Mouse (Mus musculus) gastrocnemius, postnatal 10 days (tissue): Measurements from ENCODE around the gene Klc3. TPM values are rescaled to one million over a fixed set of nuclear protein-coding genes. Genes with fewer than 3 reads are reported as not detected.

Source experiments
- DNase-seq: peaks from one replicate; pipeline ENCODE4 v3.0.0; 2021; ENCODE audit warnings: mixed read lengths
- total RNA-seq, 2 experiments: library from RNA; stranded (reverse); gene quantifications; 2 replicates each; pipeline ENCODE4 v1.2.3; 2021

Gene Klc3
- total RNA-seq, 2 experiments from 2014 or later, result 0.12 to 0.18 TPM

DNA sequence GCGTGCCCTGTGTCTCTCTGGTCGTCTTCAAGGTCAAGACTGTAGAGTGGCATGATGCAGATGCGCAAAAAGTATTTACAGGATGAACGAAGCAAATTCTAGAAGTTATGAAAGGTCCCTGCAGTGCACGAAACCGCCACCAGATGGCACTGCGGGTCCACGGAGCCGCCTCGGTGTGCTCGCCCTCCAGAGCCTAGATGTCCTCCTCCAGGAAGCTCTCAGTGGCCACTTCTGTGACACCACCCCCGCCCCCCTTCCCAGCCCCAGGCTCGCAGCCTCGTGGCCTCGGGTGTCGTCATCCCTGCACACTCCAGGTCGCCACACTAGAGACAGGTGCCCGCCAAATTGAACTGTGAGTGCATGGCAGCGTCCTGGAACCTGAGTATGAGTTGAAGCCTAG lies 1.5 kb upstream of the Klc3 start:
- DNase-seq, result peak; percentile 87

DNA sequence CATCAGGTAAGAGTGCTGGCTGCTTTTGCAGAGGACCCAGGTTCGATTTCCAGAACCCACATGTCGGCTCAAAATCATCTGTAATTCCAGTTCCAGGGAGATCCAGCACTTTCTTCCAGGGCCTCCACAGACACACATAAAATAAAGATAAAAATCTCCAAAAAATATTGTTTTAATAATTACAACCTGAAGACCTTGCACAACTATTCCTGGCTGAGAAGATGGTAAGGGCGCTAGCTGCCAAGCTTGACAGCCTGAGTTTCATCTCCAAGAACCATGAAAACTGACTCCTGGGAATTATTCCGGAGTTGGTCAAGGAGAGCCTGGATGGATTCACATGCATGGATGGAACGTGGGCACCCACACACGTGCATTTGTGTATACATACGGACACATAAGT lies 572 bp upstream of the Klc3 start, which contains the start of gene Ckm:
Gene Ckm, plus strand, starts transcription at position 301 of the 400 bp plus-strand sequence.
- DNase-seq, result no peak

- DNase-seq, result no peak
Measured at GRCm38 (mm10) chr7:19402535-19403112, 1.3 kb downstream of the Klc3 start.

- DNase-seq, result no peak
Measured at GRCm38 (mm10) chr7:19400946-19401345, 3.0 kb downstream of the Klc3 start.

DNA sequence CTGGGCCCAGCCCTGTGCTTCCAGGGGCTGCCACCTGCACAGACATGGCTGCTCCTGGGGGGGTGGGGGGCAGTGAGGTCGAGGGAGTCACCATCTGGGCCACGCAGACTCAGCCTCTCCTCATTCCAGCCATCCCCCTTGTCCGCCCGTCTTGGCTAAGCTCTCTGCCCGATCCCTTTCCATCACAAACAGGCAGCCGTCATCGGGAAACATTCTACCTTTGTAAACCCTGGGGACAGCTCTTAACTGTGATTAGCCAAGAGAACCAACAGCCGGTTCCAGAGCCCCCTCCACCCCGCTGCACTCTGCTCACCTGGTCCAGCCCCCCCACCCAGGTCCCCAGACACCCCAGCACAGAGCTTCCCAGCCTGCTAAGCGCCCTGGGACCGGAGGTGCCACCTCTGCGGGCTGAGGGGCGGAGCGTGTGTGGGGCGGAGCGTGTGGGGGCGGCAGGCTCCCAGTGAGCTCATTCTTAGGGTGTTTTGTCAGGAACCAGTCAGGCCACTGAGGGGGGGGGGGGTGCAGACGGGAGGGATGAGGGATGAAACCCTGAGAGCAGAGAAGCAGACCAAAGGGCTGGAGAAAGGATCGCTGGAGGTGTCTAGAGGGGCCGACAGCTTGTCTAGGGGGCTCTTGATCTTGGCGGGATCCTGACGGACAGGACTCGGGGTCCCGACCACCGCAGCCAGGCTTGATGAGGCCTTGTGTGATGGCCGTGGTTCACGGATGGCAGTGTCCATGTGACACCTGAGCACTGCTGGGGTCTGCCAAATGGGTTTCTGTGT lies 4.2 kb downstream of the Klc3 start:
- DNase-seq, result no peak

- DNase-seq, result no peak
Measured at GRCm38 (mm10) chr7:19394484-19394883, 9.4 kb downstream of the Klc3 start.

- DNase-seq, result no peak
Measured at GRCm38 (mm10) chr7:19388699-19389413, 15.0 kb downstream of the Klc3 start.

- DNase-seq, result no peak
Measured at GRCm38 (mm10) chr7:19383708-19384107, 20.2 kb downstream of the Klc3 start.

DNA sequence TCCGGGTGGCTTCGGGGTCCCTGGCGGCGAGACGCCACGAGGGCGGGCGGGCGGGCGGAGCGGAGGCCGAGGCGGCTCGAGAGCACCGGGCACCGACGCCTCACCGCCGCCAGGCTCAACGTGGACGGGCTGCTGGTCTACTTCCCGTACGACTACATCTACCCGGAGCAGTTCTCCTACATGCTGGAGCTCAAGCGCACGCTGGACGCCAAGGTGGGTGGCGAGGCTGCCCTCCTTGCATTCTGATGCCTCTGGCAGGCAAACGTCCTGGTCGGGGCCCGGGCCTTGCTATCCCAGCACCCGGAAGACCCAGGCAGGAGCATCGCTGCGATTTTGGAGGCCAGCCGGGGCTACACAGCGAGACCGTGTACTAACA lies 21.8 kb downstream of the Klc3 start:
- DNase-seq, result peak; percentile 37

DNA sequence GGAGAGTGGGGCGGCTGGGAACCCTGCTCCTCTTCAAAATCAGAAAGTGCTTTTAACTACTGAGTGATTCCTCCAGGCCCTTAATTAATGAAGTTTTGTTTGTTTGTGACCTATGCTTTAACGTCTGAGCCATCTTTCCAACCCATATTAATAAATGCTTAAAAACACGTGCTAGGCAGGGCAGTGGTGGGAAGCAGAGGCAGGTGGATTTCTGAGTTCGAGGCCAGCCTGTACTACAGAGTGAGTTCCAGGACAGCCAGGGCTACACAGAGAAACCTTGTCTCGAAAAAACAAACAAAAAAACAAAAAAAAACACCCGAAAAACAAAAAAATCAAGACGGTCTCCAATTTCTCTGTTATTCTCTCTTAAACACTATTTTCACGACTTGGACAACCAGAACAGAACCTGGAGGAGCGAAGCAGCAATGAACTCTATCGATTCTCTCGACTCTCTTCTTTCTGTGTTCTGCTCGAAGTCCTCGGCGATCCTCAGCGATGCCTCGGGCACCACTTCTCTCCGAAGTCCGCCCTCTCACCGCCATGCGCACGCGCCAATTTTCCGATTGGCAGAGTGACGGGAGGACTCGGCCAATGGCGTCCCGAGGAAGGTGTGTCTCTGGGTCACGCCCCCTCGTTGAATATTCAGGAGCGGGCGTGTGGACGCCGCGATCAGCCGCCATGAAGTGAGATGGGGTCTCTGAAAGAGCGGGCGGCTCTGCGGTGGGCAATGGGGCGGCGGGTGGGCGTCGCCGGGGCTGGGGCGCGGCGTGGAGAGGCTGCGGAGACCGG lies 22.3 kb downstream of the Klc3 start, which contains the start of gene Ercc2:
Gene Ercc2, plus strand, starts transcription at position 634 of the 789 bp plus-strand sequence.
- peak; percentile 99 for DNase-seq

GRCm38 (mm10) chr7:19378049-19378448 lies 25.9 kb downstream of the Klc3 start:
- DNase-seq, result no peak

- DNase-seq, result no peak
Measured at GRCm38 (mm10) chr7:19376019-19376418, 27.9 kb downstream of the Klc3 start.

GRCm38 (mm10) chr7:19375368-19375767 lies 28.5 kb downstream of the Klc3 start:
- no peak for DNase-seq

- DNase-seq, result no peak
Measured at GRCm38 (mm10) chr7:19373367-19373766, 30.5 kb downstream of the Klc3 start.

DNA sequence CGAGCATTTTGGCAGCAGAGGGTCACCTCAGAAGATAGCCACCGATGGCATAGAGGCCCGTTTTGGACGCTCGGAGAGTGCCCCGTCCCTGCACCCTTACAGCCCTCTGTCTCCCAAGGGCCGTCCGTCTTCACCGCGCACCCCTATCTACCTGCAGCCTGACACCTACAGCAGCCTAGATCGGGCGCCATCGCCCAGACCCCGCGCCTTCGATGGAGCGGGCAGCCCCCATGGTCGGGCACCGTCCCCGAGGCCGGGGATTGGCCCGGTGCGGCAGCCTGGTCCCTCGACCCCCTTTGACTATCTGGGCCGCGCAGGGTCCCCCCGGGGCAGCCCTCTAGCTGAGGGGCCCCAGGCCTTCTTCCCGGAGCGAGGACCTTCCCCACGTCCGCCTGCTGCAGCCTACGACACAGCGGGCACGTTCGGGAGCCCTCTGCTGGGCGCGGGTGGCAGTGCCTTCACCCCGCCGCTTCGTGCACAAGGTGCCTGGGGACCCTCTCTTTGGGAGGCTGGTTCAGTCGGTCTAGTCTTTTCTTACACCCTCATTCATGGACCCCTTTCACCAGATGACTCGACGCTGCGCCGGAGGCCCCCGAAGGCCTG lies 34.0 kb downstream of the Klc3 start:
- peak; percentile 73 for DNase-seq

GRCm38 (mm10) chr7:19368380-19368779 lies 35.5 kb downstream of the Klc3 start:
- DNase-seq, result peak; percentile 45

DNA sequence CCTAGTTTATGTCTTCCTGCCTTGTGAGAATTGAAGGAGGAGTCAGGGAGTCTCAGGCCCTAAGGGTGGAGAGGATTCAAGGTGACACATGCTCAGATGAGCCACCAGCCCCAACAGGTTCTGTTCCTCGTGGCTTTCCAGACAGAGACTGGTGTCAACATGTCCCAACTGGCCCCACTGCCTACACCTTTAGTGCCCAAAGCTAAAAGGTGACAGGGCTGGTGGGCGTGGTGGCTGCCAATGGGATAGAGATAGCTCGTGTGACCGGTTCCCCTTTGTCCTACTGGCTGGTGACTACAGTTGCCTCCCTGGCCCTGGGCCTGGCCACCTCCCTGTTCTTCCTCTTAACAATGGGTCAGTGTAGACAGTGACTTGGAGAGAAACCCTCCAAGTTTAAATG lies 38.5 kb downstream of the Klc3 start:
- DNase-seq, result no peak

GRCm38 (mm10) chr7:19363881-19364280 lies 40.0 kb downstream of the Klc3 start:
- DNase-seq, result peak; percentile 80

DNA sequence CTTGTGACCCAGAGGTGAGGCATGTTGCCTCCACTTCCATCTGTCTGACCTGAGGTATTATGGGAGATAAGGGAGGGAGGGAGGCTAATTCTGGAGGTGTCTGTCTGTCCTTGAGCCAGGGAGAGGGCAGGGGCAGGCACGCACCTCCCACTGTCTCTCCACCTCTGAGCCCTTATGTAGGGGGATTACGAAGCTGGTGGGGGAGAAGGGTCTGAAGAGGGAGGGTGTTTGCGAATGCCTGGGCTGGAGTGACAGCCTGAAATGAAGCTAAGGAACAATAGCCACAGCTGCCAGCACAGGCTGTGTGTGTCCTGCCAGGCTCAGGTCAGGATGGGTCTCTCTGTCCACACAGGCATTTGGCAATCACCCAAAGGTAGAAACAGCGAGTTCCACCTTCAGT lies 41.6 kb downstream of the Klc3 start:
- DNase-seq, result no peak

DNA sequence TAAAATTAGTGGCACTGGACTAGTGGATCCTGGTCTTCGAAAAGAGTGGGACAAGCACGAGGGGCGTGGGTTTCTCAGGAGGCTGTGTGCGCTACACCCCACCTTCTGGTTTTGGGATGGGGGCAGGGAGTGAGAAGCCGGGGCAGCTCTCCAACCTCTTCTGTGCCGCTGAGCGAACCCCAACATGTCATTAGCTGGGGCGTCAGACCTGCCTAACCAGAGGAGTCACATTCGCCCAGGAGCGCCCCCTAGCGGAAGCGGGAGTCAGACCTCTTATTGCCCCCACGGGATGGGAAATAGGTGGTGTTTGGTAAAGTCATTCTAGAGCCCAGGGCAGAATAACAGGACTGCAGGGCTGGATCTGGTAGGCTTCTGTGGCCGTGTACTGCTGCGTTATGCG lies 42.2 kb downstream of the Klc3 start:
- peak; percentile 79 for DNase-seq

- DNase-seq, result peak; percentile 82
Measured at GRCm38 (mm10) chr7:19360944-19361343, 43.0 kb downstream of the Klc3 start.
